Mouse (Mus musculus) neural tube, embryonic 15.5 days (tissue): ENCODE measurements at regions not wholly inside any gene's neighbourhood (a gene's known extent, or its start where the extent isn't known, plus 50 kb on each side); places are given as distances from the start of the nearest gene placed in this dataset.

ENCODE experiments used
- ATAC-seq: fragments of 200-750 bp; cut with Nextera tagmentation; 2 replicates; pipeline ENCODE4 v1.8.0; 2017; ENCODE audit warnings: mild to moderate bottlenecking, moderate TSS enrichment, moderate library complexity; ENCODE audit not compliant: low FRiP score
- H3K27ac ChIP-seq: fragments of 300-500 bp; sonication (generic); replicated peaks from 2 replicates; pipeline ENCODE4 v1.5.1; 2015; ENCODE audit warnings: mild to moderate bottlenecking, inconsistent platforms
- H3K27me3 ChIP-seq: fragments of 300-500 bp; sonication (generic); replicated peaks from 2 replicates; pipeline ENCODE4 v1.6.1; 2015; ENCODE audit warnings: inconsistent platforms
- H3K36me3 ChIP-seq: fragments of 300-500 bp; sonication (generic); 2 replicates; pipeline ENCODE4 v1.6.1; 2015; ENCODE audit warnings: inconsistent platforms
- H3K4me1 ChIP-seq: fragments of 300-500 bp; sonication (generic); 2 replicates; pipeline ENCODE4 v1.6.1; 2015; ENCODE audit warnings: inconsistent platforms
- H3K4me2 ChIP-seq: fragments of 300-500 bp; sonication (generic); 2 replicates; pipeline ENCODE4 v1.6.1; 2015; ENCODE audit warnings: inconsistent platforms, mild to moderate bottlenecking, moderate library complexity
- H3K4me3 ChIP-seq: fragments of 300-500 bp; sonication (generic); replicated peaks from 2 replicates; pipeline ENCODE4 v1.5.1; 2015; ENCODE audit warnings: mild to moderate bottlenecking, inconsistent platforms
- H3K9ac ChIP-seq: fragments of 300-500 bp; sonication (generic); replicated peaks from 2 replicates; pipeline ENCODE4 v1.6.1; 2015; ENCODE audit warnings: mild to moderate bottlenecking, inconsistent platforms
- H3K9me3 ChIP-seq: fragments of 300-500 bp; sonication (generic); replicated peaks from 2 replicates; pipeline ENCODE4 v1.6.1; 2016; ENCODE audit warnings: inconsistent platforms
- whole genome bisulfite sequencing: fragments of 180-500 bp; shearing (Covaris S2); methylation state at CpG from one replicate; pipeline ENCODE4 v1.1.7; 2015; ENCODE audit warnings: mixed read lengths; 5-methylcytosine and 5-hydroxymethylcytosine counted together

DNA sequence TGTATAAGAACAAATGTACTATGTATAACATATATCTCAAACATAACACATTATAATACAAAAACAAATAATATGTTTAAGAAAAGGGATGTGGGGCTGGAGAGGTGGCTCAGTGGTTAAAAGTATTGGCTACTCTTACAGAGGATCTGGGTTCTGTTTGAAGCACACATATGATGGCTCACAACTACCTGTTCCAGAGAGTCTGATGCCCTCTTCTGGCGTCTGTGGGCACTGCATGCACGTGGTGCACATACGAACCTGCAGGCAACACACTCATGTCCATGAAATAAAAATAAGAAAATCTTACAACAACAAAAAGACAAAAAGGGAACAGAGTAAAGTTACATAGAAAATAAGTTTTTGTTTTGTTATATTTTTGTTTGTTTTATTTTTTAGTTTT lies 114.8 kb upstream of the Bmp4 start:
- H3K27ac ChIP-seq: no peak overlapping the region
- no peaks in the 10 kb centered on the region for H3K4me1 ChIP-seq
- H3K27me3 ChIP-seq: no peaks in the 10 kb centered on the region
- no peaks in the 10 kb centered on the region for H3K36me3 ChIP-seq
- 93% methylated on average over 3 of the region's 3 CpGs for WGBS
- H3K4me3 ChIP-seq: no peak overlapping the region
- H3K9me3 ChIP-seq: no peaks in the 10 kb centered on the region
- ATAC-seq: no peak
- no peak overlapping the region for H3K9ac ChIP-seq
- no peak overlapping the region for H3K4me2 ChIP-seq

- H3K27ac ChIP-seq: no peak overlapping the region
- ATAC-seq: no peak
- no peak overlapping the region for H3K4me3 ChIP-seq
- no peaks in the 10 kb centered on the region for H3K27me3 ChIP-seq
- no peaks in the 10 kb centered on the region for H3K36me3 ChIP-seq
- 47% methylated on average over 9 of the region's 9 CpGs for WGBS
- H3K9ac ChIP-seq: no peak overlapping the region
- H3K4me1 ChIP-seq: no peaks in the 10 kb centered on the region
- H3K4me2 ChIP-seq: no peak overlapping the region
- no peaks in the 10 kb centered on the region for H3K9me3 ChIP-seq
Observed at GRCm38 (mm10) chr14:46491601-46492000, 101.1 kb upstream of the Bmp4 start.

DNA sequence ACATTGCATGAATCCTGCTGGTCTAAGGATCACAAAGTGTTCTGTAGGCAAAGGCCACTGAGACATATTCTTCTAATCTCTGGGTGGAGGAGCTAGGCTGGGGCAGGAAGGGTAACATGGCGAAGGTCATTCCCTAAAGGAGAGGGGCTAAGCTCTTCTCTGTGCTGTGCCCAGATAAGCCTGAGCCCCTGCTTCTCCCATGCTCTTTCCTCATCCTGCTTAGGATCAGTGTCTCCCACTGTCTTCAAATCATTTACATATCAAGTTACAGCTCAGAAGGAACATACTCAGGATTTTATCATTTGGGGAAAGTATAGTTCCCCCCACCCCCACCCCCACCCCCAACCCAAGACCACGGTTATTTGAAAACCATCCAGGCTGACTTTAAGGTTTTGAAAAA lies 100.7 kb upstream of the Bmp4 start:
- ATAC-seq: no peak
- H3K9me3 ChIP-seq: no peaks in the 10 kb centered on the region
- H3K4me1 ChIP-seq: no peaks in the 10 kb centered on the region
- WGBS: 85% methylated on average over 2 of the region's 2 CpGs
- H3K4me2 ChIP-seq: no peak overlapping the region
- no peak overlapping the region for H3K4me3 ChIP-seq
- no peak overlapping the region for H3K27ac ChIP-seq
- no peaks in the 10 kb centered on the region for H3K27me3 ChIP-seq
- no peaks in the 10 kb centered on the region for H3K36me3 ChIP-seq
- no peak overlapping the region for H3K9ac ChIP-seq

- Histone ChIP-seq H3K36me3 (no peaks in the 10 kb centered on the region), H3K4me3 (no peak overlapping the region), H3K9ac (no peak overlapping the region), H3K27me3 (no peaks in the 10 kb centered on the region), H3K9me3 (no peaks in the 10 kb centered on the region), H3K4me1 (no peaks in the 10 kb centered on the region), H3K27ac (no peak overlapping the region), H3K4me2 (no peak overlapping the region)
- WGBS: 87% methylated on average over 1 of the region's 1 CpGs
- ATAC-seq: no peak
Observed at GRCm38 (mm10) chr14:46487551-46487950, 97.1 kb upstream of the Bmp4 start.

GRCm38 (mm10) chr14:46480396-46480795 lies 89.9 kb upstream of the Bmp4 start:
- no peak overlapping the region for H3K9ac ChIP-seq
- no peak for ATAC-seq
- 86% methylated on average over 7 of the region's 7 CpGs for WGBS

GRCm38 (mm10) chr14:46475945-46476344 lies 85.5 kb upstream of the Bmp4 start:
- 84% methylated on average over 1 of the region's 1 CpGs for WGBS
- no peak for ATAC-seq
- Histone ChIP-seq H3K9ac (no peak overlapping the region), H3K9me3 (no peaks in the 10 kb centered on the region), H3K27me3 (no peaks in the 10 kb centered on the region), H3K36me3 (no peaks in the 10 kb centered on the region), H3K4me1 (no peaks in the 10 kb centered on the region), H3K27ac (no peak overlapping the region), H3K4me2 (no peak overlapping the region), H3K4me3 (no peak overlapping the region)

More at GRCm38 (mm10) chr14:46480396-46480795, 89.9 kb upstream of the Bmp4 start:
- Histone ChIP-seq H3K36me3 (no peaks in the 10 kb centered on the region), H3K27me3 (no peaks in the 10 kb centered on the region), H3K4me2 (no peak overlapping the region), H3K4me3 (no peak overlapping the region), H3K27ac (no peak overlapping the region), H3K4me1 (no peaks in the 10 kb centered on the region), H3K9me3 (no peaks in the 10 kb centered on the region)

- H3K27ac ChIP-seq: no peak overlapping the region
- H3K27me3 ChIP-seq: no peaks in the 10 kb centered on the region
- H3K4me1 ChIP-seq: 0 out of 2 replicates have a peak, but pooled peaks cover 2% of the 10 kb centered on the region
- H3K9ac ChIP-seq: no peak overlapping the region
- no peak overlapping the region for H3K4me2 ChIP-seq
- no peak for ATAC-seq
- no peaks in the 10 kb centered on the region for H3K36me3 ChIP-seq
- H3K4me3 ChIP-seq: no peak overlapping the region
- no peaks in the 10 kb centered on the region for H3K9me3 ChIP-seq
Observed at GRCm38 (mm10) chr14:46462967-46463366, 72.5 kb upstream of the Bmp4 start.

- no peaks in the 10 kb centered on the region for H3K27me3 ChIP-seq
- no peak overlapping the region for H3K27ac ChIP-seq
- WGBS: 66% methylated on average over 4 of the region's 4 CpGs
- H3K9ac ChIP-seq: no peak overlapping the region
- H3K4me2 ChIP-seq: no peak overlapping the region
- H3K9me3 ChIP-seq: no peaks in the 10 kb centered on the region
- no peaks in the 10 kb centered on the region for H3K36me3 ChIP-seq
- 0 out of 2 replicates have a peak, but pooled peaks cover 2% of the 10 kb centered on the region for H3K4me1 ChIP-seq
- no peak for ATAC-seq
- H3K4me3 ChIP-seq: no peak overlapping the region
Observed at GRCm38 (mm10) chr14:46461960-46462359, 71.5 kb upstream of the Bmp4 start.

- WGBS: 79% methylated on average over 6 of the region's 6 CpGs
- Histone ChIP-seq H3K4me1 (no peaks in the 10 kb centered on the region), H3K36me3 (no peaks in the 10 kb centered on the region), H3K27me3 (no peaks in the 10 kb centered on the region), H3K27ac (no peak overlapping the region), H3K9ac (no peak overlapping the region), H3K4me2 (no peak overlapping the region), H3K4me3 (no peak overlapping the region), H3K9me3 (no peaks in the 10 kb centered on the region)
- no peak for ATAC-seq
Observed at GRCm38 (mm10) chr14:46454500-46454899, 64.0 kb upstream of the Bmp4 start.

- Histone ChIP-seq H3K36me3 (no peaks in the 10 kb centered on the region), H3K4me2 (no peak overlapping the region), H3K4me1 (no peaks in the 10 kb centered on the region; the same call in 1 of the 2 replicates), H3K9ac (no peak overlapping the region), H3K9me3 (no peaks in the 10 kb centered on the region), H3K27me3 (no peaks in the 10 kb centered on the region), H3K27ac (no peak overlapping the region), H3K4me3 (no peak overlapping the region)
- ATAC-seq: no peak
- 94% methylated on average over 6 of the region's 6 CpGs for WGBS
Observed at GRCm38 (mm10) chr14:46441696-46442095, 51.2 kb upstream of the Bmp4 start.
